Mouse (Mus musculus): ENCODE results near the gene Efemp2. TPM values are rescaled to one million over a fixed set of nuclear protein-coding genes. Genes with fewer than 3 reads are reported as not detected.
"Not testable (repeated sequence)": the region's sequence is repeated elsewhere in the genome, so short reads cannot be mapped to it uniquely, and the experiment has no call there.

The Efemp2 gene
- total RNA-seq, 4 experiments from 2014 or later: 6.5 to 11.2 (median 9.5) TPM

DNA sequence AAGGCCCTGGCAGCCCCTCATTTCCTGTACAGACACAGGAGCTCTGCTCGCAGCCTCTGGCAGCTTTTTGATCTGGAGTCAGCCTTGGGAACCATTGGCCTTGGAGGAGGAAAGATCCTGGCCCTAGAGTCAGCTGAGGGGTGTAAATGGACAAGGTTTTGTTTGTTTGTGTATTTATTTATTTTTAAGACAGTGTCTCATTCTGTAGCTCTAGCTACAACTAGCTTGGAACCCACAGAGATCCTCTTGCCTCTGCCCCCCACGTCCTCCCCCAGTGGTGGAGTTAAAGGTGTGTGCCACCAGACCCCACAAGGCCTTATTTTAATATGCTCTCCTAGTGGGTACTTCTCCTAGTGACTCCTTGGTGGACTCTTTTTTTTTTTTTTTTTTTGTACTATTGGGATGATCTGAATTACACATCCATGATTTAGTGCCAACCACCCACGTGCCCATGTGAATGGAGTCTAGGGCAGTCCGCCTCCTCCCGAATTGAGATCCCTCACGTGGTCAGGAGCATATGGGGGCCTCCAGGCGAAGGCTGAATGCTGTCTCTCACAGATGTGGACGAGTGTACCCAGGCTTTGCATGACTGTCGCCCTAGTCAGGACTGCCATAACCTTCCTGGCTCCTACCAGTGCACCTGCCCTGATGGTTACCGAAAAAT, 3.4 kb downstream of the Efemp2 start:
- DNase-seq (ENCODE audit: low spot score): no peak

DNA sequence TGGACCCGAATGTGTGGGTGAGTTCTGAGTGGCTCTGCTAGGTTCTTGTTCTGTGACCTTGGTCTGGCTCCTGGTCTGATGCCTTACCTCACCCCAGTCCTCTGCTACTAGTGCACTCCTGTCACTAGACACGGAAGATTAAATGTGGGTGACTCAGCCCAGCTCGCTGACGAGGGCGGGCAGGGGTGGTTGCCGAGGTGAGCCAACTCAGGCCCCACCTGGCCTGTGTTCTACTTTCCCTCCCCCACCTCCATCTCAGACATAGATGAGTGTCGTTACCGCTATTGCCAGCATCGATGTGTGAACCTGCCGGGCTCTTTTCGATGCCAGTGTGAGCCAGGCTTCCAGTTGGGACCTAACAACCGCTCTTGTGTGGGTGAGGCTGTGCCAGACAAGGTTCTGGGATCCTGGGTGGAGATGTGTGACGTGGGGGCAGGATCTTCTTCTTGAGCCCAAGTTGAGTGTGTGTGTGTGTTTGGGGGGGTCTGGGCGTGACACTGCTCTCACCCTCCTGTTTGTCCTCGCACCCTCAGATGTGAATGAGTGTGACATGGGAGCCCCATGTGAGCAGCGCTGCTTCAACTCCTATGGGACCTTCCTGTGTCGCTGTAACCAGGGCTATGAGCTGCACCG, 4.0 kb downstream of the Efemp2 start:
- no peak for DNase-seq (ENCODE audit: low spot score)

DNA sequence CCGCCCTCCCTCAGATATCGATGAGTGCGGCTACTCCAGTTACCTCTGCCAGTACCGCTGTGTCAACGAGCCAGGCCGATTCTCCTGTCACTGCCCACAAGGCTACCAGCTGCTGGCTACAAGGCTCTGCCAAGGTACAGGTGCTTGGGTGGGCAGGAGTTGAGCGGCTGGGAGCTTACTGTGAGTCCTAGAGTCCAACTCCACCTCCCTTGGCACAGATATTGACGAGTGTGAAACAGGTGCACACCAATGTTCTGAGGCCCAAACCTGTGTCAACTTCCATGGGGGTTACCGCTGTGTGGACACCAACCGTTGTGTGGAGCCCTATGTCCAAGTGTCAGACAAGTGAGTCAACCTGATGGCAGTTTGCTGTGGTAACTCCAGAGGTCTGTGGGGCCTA, 6.3 kb downstream of the Efemp2 start:
- no peak for DNase-seq (ENCODE audit: low spot score)

DNA sequence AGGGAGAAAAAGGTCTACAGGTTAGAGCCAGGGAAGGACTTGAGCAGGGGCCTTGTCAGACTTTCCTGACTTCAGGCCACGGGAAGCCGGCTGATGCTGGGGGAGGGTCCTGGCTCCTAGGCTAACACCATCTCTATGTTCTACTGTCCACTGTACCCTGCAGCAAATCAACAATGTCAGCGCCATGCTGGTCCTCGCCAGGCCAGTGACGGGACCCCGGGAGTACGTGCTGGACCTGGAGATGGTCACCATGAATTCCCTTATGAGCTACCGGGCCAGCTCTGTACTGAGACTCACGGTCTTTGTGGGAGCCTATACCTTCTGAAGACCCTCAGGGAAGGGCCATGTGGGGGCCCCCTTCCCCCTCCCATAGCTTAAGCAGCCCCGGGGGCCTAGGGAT, 7.6 kb downstream of the Efemp2 start:
- no peak for DNase-seq (ENCODE audit: low spot score)

DNA sequence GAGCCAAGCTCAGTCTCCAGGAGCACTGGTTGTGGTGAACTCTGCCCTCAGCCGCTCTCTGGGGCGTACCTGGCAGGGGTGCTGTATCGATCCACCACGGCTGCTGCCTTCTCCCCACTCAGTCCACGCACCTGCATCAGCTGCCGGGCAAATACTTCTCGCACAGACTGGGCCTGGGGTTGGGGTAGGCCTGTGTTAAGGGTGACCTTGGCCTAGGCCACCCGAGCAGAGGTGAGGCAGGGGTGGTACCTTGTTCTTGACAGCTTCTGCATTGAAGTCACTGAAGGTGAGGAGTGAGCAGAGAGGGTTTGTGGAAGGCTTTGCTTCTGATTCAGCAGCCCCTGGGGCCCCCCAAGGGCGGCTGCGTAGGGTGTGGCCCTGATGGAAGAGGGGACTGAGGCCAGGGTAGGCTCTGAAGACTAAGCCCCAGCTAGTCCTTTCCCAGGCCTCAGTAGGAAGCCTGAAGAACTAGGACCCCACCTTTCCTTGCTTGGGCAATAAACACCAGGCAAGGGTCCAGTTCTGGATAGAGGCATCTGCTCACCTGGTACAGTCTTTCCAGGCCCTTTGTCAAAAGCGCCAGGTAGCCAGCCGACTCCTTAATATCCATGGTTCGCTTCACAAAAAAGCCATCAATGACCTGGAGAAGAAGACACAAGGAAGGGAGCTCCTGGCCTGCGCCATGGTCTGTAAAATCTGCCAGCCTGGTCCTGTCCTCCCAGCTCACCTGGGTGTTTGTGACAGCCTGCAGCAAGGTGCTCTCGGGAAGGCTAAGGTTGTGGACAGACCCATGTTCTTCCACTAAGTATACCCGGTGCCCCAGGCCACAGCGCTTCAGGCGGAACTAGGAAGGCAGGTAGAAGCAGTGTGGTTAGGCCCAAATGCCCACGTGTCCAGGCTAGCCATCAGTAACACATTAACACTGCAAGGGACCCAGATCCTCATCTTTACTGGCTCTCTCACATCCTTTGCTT, 9.9 kb downstream of the Efemp2 start:
- no peak for DNase-seq (ENCODE audit: low spot score)

DNA sequence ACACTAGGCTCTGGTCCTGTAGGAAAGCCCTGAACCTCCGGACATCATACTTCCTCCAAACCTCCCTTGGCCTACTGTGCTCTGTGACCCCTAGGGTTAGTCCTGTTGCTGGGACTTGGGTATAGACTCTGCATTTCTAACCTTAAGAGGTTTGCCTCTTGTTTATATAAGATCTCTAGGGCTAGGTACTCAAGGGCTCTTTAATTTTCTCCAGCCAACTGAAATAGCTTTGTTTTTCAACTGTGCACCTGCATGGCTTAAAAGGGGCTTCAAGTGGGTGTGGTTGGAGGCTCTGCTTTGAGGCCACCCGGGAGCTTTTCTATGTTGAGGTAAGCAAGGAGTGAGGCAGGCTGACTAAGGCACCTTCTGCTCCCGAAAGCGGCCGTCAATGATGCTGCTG, 10.7 kb downstream of the Efemp2 start:
- no peak for DNase-seq (ENCODE audit: low spot score)

DNA sequence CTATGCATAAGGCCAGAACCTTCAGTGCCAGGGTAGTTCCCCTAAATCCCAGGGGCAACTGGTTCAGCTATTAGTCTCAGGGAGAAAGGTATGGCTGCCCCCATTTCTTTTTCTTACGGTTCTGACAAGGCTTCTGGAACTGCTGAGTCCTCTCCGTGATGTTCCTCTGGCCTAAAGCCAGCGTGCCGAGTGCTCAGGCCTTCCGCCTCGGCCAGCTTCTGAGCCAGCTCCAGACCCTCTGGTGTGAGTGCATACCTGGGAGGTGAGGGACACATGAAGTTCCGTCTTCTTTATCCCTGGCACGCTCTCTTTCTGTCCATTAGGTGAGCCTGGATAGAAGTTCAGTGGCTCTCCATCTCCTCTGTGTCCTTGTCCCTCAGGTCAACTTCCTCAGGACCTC, 11.6 kb downstream of the Efemp2 start:
- DNase-seq (ENCODE audit: low spot score): no peak

DNA sequence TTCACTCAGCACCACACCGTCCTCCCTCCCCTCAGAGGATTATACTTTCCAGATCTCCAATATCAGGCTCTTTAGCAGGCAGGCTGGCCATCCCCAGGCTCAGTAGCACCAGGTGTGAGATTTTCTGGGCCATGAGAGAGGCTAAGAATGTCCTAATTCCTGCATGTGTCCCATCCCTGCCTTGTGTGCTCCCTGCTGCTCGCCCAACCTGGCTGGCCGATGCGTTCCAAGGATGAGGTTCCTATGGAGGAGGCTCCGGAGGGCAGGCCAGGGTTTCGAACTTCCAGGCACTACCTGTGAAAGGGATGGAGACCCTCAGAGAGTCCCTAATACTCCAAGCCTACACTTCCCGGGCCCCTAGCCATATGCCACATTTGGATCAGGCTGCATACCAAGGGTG, 12.1 kb downstream of the Efemp2 start:
- DNase-seq (ENCODE audit: low spot score): no peak

DNA sequence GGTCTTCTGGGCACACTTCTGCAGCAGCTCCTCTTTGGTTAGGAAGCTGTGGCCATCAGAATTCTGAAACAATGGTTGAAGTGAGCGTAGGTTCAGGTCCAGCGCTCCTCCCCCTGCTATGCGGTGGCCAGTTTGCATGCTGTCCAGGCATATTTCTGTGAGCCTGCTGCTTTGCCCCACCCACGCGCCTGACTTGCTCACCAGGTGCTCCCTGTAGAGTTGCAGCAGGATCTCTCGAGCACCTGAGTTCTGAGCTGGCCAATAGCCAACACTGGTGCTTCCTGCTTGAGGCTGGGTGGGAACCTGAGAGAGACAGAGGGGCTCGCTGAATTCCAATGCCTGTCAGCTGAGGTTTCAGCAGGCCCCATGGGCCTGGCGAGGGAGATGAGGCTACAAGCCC, 12.5 kb downstream of the Efemp2 start:
- no peak for DNase-seq (ENCODE audit: low spot score)

DNA sequence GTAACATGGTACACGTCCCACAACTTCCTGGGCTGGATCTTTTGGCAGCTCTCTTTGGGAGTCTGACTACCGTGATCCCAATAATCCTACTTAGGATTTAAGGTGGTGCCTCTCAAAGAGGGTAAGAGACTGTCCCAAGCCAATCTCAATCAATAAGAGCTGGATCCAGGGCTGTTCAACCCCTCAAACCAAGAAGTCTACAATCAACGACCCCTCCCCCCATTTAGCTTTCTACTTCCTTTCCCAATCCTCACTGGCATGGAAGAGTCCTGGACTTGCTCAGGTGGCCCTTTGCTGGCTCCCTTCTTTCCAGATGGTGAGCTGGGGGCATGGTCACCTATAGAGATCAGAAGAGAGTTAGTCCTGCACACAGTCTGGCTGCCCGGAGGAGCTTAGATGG, 13.0 kb downstream of the Efemp2 start:
- DNase-seq (ENCODE audit: low spot score): no peak

DNA sequence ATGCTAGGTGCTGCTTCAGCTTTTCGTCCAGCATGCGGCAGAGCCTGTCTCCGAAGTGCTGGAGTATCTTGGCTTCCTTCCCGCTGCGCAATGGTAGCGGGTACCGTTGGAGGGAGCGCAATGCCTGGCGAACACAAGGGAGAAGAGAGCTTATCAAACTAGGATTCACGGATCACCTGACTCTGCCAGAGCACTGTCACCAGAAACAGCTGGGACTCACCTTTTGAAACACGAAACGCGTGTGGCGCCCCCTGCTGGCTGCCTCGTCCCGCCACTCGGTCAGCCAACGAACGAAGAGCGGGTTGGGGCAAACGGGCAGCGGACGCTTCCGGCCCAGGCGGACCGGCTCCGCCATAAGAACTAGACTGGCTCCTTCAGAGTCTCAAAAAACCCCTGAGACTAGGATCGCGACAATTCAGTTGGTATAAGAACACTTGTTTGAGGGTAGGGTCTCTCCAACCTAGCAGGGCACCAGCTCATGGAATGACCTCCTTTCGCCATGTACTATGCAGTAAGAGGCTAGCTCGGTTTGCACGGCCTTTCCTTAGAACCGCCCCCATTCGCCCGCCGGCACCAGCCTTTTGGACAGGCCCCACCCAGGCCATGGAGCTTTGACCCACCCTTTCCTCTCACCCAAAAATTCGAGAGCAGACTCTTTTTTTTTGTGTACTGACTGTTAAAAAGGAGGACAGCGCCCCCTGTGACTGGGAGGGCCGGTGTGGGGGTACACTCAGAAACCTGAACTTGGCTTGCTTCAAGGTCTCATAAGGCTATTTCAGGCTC, 14.2 kb downstream of the Efemp2 start, which contains the start of gene Mus81:
TSS of gene Mus81 (minus strand) at position 635 of the 783 bp plus-strand sequence.
- peak; percentile 98 for DNase-seq (ENCODE audit: low spot score)

DNA sequence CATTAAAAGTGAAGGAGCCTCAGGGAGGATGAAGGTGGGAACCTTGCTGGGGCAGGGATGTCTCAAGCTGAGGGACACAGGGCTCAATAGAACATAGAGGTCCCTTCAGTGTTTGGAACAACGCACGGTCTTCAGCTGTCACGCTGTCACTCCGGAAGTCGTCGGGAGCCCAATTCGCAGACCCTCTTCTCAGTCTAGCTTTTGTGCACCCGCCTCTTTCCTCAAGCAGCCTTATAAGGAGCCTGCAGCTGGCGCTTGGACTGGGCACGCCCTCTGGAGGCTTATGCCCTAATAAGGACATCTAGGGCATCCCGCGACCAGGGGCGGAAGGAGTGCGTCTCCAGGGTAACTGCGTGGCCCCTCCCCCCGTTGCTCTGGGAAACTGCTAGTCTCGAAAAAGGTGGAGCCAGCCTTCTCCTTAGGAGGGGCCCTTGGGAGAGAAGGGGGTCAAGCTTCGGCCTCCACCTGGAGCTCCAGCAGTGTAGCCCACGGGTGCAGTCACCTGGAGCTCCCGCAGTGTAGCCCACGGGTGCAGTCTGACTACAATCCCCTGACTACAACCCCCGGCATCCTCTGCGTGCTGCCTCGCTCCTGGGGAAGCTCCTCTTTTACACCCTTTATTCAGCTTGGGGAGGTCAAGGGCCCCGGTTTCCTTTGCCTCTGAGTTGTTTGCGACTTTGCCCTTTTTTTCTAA, 15.3 kb downstream of the Efemp2 start:
- DNase-seq (ENCODE audit: low spot score): peak; percentile 97

DNA sequence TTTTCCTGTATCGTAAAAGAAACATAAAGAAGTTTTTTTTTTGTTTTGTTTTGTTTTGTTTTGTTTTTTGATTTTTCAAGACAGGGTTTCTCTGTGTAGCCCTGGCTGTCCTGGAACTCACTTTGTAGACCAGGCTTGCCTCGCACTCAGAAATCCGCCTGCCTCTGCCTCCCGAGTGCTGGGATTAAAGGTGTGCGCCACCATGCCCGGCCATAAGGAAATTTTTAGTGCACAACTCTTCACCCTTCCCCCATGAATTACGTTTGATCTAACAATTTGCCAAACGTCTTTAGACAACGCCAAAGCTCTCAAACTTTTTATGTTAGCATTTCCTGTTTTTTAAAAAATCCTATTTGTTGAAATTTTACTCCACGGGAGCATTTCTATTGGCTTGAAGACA, 16.0 kb downstream of the Efemp2 start:
- not testable (repeated sequence) for DNase-seq (ENCODE audit: low spot score)

DNA sequence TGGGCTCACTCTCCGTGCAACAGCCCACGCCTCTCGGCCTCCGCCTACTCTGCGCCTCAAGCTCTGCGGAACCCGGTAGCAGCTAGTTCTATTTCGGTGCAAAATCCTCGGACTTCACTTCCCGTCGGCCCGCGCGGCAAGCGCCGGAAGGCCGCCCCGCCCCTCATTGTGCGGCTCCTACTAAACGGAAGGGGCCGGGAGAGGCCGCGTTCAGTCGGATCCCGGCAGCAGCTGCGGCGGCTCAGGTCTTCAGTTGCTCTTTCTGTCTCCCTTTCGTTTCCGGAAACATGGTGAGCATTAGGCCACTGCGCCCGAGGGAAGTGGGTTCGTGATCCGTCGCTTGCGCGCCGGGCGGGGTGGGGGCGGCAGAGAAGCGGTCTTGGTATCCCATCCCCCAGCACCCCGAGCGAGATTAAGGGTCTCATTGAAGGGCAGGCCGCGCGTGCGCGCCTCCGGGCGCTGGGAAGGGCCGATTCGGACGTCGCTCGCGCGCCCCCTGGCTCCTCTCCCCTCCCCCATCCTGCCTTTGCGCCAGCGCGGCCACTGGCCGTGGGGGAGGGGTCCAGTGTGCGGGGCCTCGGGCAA, 16.7 kb downstream of the Efemp2 start, which contains the start of gene Cfl1:
TSS of gene Cfl1 (plus strand) at position 143 of the 585 bp plus-strand sequence.
- peak; percentile 96 for DNase-seq (ENCODE audit: low spot score)

DNA sequence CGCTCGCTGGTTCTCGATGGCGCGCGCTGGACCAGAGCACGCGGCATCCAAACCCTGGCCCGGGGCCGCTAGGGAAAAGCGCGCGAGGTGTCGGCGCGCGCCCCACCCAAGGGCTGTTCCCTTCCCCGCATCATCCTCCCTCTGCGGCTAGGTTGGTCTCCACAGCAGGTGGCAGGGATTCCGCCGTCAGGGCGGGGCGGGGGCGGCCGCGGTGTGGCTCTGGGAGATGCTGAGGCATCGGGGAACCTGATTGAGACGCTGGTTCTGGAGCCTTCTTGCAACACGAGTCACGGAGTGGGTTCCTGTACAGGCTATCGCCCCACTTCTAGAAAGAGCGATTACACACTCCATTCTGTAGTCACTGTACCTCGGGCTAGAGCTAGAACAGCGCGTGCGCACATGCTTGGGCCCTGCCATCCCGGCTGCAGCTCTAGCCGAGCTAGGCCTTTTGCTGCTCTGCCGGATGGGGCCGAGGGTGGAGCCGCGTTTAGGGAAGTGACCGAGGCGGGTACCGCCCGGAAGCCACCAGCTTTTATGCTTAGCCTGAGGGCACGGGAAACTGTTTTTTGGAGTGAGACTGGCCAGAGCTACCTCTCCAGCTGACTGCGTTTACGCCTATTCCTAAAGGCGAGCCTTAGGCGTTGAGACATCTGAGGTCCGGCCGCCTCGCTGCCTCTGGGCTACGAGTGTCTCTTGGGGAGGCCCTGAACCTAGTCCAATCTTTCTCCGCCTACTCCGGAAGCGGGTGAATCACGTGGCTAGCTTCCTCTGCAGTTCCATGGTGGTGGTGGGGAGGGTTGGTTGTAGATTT, 17.3 kb downstream of the Efemp2 start:
- peak; percentile 92 for DNase-seq (ENCODE audit: low spot score)

DNA sequence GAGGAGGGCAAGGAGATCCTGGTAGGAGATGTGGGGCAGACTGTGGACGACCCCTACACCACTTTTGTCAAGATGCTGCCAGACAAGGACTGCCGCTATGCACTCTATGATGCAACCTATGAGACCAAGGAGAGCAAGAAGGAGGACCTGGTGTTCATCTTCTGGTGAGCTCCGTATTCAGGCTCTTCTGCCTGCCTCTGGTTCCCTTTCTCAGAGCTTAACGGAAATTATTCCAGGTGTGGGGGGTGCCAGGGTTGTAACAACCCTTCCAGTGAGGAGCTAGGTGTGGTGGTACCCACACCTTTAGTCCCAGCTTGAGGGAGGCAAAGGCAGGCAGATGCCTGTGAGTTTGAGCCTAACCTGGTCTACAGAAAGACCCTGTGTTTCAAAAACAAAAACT, 18.9 kb downstream of the Efemp2 start:
- DNase-seq (ENCODE audit: low spot score): no peak

DNA sequence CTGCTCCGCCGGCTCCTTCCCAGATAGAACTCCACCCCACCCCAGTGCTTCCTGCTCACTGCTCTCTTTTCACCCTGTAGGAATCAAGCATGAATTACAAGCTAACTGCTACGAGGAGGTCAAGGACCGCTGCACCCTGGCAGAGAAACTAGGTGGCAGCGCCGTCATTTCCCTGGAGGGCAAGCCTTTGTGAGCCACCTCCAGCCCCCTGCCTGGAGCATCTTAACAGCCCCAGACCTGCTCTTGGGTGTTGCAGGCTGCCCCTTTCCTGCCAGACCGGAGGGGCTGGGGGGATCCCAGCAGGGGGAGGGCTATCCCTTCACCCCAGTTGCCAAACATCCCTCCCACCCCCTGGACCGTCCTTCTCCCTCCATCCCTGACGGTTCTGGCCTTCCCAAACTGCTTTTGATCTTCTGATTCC, 19.6 kb downstream of the Efemp2 start:
- not testable (repeated sequence) for DNase-seq (ENCODE audit: low spot score)

DNA sequence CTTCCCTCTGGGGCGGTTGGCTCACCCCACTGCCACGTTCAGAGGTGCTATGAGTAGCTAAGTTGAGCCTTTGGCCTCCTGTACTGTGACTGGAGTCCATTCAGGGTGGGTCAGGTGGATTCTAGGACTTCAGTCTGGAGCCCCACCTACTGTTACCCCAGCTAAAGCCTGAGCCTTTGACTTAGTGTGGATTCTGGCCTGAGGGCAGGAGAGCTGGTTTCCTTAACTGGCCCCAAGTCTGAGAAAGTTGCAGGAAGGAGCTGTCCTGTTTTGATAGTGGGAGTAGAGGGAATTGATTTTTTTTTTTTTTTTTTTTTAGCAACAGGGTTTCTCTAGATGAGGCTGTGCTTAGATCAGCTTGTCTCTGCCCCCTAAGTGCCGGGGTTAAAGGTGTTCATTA, 20.6 kb downstream of the Efemp2 start:
- no peak for DNase-seq (ENCODE audit: low spot score)

DNA sequence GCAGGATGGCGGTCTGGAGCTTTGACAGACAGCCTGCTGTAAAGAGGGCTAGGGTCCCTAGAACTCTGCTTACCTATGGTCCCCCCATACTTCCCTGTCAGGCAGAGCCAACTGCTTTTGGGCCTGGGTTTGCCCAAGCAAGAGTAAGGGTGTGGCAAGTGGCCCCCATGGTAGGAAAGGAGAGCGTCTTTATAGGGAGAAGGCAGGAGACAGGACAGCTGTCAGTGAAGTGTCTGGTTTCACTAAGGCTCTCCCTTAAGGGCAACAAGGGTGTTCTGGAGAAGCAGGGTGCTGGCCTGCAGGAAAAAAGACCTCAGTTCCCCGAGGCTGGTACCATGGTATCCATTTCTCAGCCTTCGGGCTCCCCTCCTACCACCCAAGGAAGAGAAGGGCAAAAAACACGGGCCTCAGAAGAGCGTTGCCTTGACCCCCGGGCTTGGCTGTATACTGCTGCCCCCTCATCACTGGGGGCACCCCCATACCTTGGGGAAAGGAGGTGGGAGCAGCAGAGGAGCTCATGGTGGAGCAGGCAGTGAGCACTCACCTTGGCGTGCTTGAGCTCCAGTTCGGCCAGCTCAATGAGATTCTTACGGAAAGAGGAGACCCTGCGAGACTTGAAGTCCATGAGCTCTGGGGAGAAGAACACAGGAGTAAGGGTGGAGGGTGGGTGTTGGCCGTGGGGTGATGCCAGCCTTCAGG, 21.7 kb downstream of the Efemp2 start:
- no peak for DNase-seq (ENCODE audit: low spot score)

All from heart, adult 8-10 months (tissue).